Mouse (Mus musculus) 3T3-L1 (cell line): Measurements from ENCODE around the gene Ntm.
A peak's percentile ranks its signal among the peaks of the same experiment; 100 is the strongest.

Experiments
- DNase-seq: peaks from one replicate; pipeline ENCODE4 v3.0.0-alpha.2; 2015; ENCODE audit warnings: low read depth, low spot score

Ntm gene

GRCm38 (mm10) chr9:29594537-29595294, 368.2 kb downstream of the Ntm start:
- DNase-seq = no peak

DNA sequence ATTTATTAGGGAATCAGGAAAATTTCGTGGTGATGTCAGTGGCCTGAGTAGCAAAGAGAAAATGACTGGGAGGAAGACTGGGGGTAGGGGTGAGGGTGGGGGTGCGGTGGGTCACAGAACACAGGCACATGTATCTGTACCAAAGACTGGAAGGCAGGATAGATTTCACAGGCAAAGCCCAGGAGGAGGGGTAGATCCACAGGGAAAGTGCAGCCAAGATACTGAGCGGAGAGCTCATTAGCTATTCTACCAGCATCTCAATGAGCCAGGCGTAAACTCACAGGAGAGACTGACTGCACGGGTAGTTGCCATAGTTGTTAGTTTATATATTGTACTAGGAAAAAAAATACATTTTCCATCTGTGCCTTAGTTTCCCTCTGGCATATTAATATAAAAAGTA, 375.6 kb downstream of the Ntm start:
- no peak for DNase-seq

- no peak for DNase-seq
Measured at GRCm38 (mm10) chr9:29586381-29586770, 376.6 kb downstream of the Ntm start.

DNA sequence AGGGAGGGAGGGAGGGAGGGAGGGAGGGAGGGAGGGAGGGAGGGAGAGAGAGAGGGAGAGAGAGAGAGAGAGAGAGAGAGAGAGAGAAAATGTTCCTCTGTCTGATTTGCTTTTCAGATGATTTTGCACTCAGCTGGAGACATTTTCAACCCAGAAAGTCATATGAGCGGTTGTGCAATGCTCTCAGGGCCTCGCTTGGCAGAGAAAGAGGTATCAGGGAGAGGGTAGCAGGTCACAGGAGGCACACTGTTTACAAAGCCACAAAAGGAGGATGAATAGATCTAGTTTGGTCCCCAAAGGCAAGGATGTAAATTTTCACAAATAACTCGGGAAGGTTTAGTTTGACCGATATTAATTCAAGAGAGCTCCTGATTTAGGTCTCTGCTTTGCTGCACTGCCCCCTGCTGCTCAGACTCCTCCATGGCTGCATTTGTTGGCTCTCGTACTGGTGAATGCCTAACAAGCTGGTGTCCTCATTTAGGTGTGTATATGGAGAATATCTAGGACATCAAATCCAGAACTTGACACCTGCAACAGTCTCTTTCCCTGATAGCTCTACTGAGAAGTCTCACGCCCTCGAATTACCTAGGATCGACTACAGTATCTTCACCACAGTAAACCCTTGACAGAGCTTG, 377.1 kb downstream of the Ntm start:
- peak; percentile 13 for DNase-seq

GRCm38 (mm10) chr9:29578226-29578625, 384.7 kb downstream of the Ntm start:
- no peak for DNase-seq

DNA sequence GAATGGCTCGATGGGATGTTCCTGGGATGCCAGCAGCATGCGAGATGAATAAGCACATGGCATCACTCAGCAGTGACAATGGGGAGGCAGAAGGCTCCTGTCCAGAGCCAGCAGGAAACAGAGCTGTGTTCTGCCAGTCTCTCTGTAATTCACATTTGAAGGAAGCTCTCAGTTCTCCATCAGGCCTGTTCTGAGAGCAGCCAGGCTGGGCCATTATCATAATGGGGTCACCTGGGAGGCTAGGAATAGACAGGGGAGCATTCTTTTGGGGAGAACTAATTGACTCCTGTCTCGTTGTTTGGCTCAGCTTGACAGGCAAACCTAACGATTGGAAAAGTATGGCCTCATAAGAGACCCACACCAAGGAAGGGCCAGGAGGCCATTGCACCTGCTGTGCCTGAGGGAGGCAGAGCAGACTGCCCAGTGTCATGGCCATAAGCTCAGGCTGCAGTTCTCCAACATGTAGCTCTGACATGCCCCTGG, 386.8 kb downstream of the Ntm start:
- no peak for DNase-seq

- no peak for DNase-seq
Measured at GRCm38 (mm10) chr9:29574548-29574947, 388.4 kb downstream of the Ntm start.

GRCm38 (mm10) chr9:29568571-29568970, 394.4 kb downstream of the Ntm start:
- no peak for DNase-seq

GRCm38 (mm10) chr9:29562419-29563071, 400.4 kb downstream of the Ntm start:
- DNase-seq = no peak

DNA sequence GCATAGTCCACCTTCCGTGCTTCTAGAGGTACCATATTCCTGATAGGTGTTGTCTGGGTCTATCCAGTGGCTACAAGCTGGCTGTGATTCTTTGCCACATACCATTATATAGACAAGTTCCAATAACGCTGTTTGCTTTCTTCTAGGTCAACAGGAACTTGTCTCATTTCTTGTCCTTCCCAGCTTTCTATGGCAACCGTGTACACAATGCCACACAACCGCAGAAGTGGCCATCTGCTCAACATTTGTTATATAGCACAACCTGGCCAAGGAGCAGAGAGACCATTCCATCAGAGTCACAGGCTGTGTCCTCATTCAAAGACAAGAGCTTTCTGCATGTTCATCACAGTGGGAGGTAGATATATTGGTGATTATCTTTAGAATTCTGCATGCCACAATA, 404.0 kb downstream of the Ntm start:
- no peak for DNase-seq

DNA sequence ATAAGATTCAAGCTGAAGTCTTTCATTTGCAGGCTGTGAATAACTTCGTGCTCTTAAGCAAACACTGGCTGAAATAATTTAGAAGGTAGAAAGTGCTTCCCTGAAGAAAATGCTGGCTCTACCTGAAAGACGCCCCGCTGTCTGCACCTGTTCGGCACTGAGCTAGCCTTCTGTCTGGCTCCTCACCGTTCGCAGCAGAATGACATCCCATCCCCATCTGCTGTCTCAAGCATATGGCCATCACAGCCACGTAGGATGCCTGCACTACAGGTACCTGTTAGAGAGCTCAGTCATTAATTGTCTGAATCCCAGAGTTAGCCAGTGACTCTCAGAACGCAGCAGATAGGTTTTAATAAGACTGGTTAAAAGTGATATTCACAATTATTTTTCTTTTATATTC, 412.4 kb downstream of the Ntm start:
- no peak for DNase-seq

DNA sequence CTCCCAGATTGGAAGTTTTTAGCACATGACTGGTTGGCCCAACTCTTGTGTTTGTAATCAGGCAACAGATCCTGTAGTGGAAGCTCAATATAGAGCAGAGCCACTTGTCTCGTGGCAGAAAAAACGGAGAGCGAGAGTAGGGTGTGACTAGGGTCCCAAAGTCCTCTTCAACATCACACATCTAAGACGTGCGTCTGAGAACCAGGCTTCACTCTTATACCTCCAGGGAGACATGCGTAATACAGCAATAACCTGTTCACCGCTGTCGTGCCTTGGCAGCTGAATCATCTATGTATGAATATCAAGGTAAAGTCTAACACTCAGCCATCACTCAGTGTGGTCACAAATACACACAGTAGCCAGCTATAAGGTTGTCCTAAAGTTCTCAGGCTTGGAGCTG, 412.8 kb downstream of the Ntm start:
- no peak for DNase-seq

- no peak for DNase-seq
Measured at GRCm38 (mm10) chr9:29536415-29536814, 426.5 kb downstream of the Ntm start.

GRCm38 (mm10) chr9:29534773-29535172, 428.2 kb downstream of the Ntm start:
- no peak for DNase-seq

DNA sequence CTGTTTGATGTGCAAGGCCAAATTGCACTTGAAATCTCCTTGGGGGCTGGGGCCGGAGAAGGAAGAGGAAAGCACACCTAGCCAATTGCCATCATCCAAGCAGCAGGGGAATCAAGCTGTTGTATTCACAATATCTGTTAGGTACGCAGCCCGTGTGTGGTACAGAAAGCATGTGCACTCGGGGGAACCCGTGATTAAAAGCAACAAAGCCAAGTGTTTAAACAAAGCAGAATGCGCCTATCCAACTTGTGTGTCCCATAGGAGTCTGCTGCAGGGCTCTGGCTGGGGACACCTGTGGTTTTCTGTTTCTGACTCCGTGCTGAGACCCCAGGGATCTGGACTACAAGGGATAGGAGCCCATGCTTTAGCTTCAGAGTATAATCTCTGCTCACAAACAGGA, 428.6 kb downstream of the Ntm start:
- DNase-seq = no peak

GRCm38 (mm10) chr9:29533556-29533955, 429.4 kb downstream of the Ntm start:
- DNase-seq = no peak

GRCm38 (mm10) chr9:29531147-29531917, 431.6 kb downstream of the Ntm start:
- DNase-seq = no peak

DNA sequence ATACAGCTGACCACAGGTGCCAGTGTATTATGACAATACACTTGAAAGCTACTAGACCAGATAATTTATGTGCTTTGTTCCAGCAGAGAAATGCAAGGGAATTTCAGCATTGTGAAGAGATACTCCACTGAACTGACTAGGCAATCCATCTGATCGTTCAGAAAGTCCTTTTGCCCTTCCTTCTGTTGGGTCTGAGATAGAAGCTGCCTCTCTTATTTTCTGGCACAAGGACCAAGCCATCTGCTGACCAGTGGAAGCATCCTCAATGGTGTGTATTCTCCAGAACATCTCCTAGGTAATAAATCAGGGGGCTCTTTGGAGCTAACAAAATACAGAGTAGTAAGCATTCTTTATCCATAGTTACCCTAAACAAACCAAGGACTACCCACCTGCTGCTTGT, 438.8 kb downstream of the Ntm start:
- DNase-seq = no peak

DNA sequence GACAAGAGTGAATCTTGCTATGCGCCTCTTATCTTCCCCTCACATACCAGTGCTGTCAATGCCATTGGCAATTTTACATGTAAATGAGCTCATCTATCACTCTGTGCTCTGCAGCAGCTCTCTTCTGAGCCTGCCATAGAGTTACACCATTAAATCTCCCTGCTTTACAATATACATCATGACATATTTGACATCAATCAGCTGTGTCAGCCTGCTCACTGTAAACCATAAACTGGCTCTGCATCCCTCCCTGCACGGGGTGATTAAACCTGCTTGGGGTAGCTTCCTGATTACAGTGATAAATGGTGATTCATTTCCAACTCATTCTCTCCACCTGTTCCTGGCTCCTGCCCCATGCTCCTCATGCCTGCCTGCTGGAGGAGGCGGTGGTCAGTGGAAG, 439.7 kb downstream of the Ntm start:
- no peak for DNase-seq

DNA sequence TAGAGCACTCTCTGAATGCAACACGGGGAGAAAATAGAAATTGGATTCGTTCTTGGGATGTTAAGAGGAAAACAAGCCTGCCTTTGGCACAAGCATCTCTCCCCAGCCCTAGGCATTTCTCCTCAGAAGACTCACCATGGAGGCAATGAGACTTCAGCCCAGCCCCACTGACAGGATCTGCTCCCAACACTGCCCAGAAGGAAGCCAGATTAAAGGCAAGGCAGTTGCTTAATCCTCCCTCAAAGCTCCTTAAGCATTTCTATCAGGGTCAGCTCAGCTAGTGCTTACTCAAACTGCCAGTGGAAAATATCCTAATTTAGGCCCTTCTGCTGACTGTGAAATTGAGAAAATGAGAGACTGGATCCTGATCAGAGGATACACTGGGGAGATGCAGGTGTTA, 443.8 kb downstream of the Ntm start:
- DNase-seq = no peak

DNA sequence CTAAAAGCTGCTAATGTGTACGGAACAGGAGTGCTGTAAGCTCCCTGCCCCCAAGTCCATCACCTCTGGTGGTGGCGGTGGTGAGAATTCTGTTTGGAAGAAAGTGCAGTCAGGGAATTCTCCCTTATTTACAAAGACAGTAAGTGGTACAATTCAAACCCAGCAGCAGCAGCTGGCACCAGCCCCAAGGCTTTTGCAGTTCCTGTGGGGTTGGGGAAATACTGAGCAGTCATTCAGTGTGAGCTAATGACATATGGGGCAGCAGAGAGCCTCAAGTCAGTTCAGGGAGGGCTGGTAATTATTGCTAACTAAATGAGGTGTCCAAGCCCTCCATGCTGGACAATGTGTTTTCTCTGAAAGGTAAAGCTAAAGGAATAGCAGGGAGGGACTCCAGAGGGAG, 446.3 kb downstream of the Ntm start:
- DNase-seq = no peak
